Mouse (Mus musculus) heart, embryonic 15.5 days (tissue): ENCODE measurements at regions not wholly inside any gene's neighbourhood (a gene's known extent, or its start where the extent isn't known, plus 50 kb on each side); places are given as distances from the start of the nearest gene placed in this dataset.

Experiments
- ATAC-seq: fragments of 200-750 bp; cut with Nextera tagmentation; replicated peaks from 2 replicates; pipeline ENCODE4 v1.8.0; 2017; ENCODE audit warnings: low read depth, moderate TSS enrichment; ENCODE audit not compliant: insufficient number of reproducible peaks, insufficient read depth, low FRiP score
- H3K27ac ChIP-seq: fragments of 300-500 bp; sonication (generic); 2 replicates; pipeline ENCODE4 v1.5.1; 2015; ENCODE audit warnings: mild to moderate bottlenecking, inconsistent platforms
- H3K27me3 ChIP-seq: fragments of 300-500 bp; sonication (generic); 2 replicates; pipeline ENCODE4 v1.6.1; 2015; ENCODE audit warnings: inconsistent platforms
- H3K36me3 ChIP-seq: fragments of 300-500 bp; sonication (generic); 2 replicates; pipeline ENCODE4 v1.6.1; 2015; ENCODE audit warnings: mild to moderate bottlenecking, inconsistent platforms
- H3K4me1 ChIP-seq: fragments of 300-500 bp; sonication (generic); replicated peaks from 2 replicates; pipeline ENCODE4 v1.6.1; 2015; ENCODE audit warnings: inconsistent platforms
- H3K4me2 ChIP-seq: fragments of 300-500 bp; sonication (generic); 2 replicates; pipeline ENCODE4 v1.6.1; 2015; ENCODE audit warnings: inconsistent platforms, mild to moderate bottlenecking, moderate library complexity
- H3K4me3 ChIP-seq: fragments of 300-500 bp; sonication (generic); 2 replicates; pipeline ENCODE4 v1.5.1; 2015; ENCODE audit warnings: mild to moderate bottlenecking, inconsistent platforms
- H3K9ac ChIP-seq: fragments of 300-500 bp; sonication (generic); 2 replicates; pipeline ENCODE4 v1.6.1; 2015; ENCODE audit warnings: mild to moderate bottlenecking, inconsistent platforms
- H3K9me3 ChIP-seq: fragments of 300-500 bp; sonication (generic); replicated peaks from 2 replicates; pipeline ENCODE4 v1.6.1; 2016; ENCODE audit warnings: inconsistent platforms
- WGBS: fragments of 180-500 bp; shearing (Covaris S2); methylation state at CpG from one replicate; pipeline ENCODE4 v1.1.7; 2015; ENCODE audit warnings: mixed read lengths; 5-methylcytosine and 5-hydroxymethylcytosine counted together

DNA sequence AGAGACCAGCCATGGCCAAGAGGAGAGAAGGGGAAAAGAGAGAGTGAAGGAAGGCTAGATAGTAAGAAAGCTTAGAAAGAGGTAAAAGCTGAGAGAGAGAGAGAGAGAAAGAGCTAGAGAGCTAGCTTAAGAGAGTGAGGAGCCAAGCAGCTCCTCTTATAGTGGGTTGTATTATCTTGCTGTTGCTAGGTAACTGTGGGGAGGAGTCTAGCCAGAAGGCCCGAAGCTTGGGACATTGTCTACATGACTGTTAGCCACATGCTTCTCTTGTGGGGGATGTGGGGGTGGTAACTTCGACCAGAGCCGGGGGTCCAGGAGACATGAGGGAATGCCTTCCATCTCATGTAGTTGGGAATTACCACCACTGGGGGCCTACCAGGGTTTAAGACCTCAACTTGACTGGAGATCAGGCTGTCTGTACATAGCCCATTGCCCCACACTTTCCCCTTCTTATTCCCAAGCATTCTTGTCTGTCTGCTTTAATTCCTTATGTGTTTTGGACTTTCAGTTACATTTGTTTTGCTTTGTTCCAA, 353.3 kb upstream of the 4930578C19Rik start:
- Histone ChIP-seq H3K4me3 (no peak overlapping the region), H3K36me3 (no peaks in the 10 kb centered on the region), H3K9me3 (no peaks in the 10 kb centered on the region), H3K4me1 (no peaks in the 10 kb centered on the region), H3K27ac (no peak overlapping the region), H3K4me2 (no peak overlapping the region), H3K27me3 (no peaks in the 10 kb centered on the region), H3K9ac (no peak overlapping the region)
- no peak for ATAC-seq
- WGBS: 55% methylated on average over 3 of the region's 3 CpGs
